Mouse (Mus musculus) MEL (cell line): ENCODE measurements around the gene Syn3. TPM values are rescaled to one million over a fixed set of nuclear protein-coding genes. Genes with fewer than 3 reads are reported as not detected.

ENCODE experiments used
- DNase-seq: peaks from one replicate; pipeline ENCODE4 v3.0.0; 2011; ENCODE audit warnings: low read depth, low spot score
- H3K27ac ChIP-seq: 2 replicates; pipeline ENCODE4 v1.5.1; 2012; ENCODE audit warnings: low read depth, mild to moderate bottlenecking, control low read depth, low read length, moderate library complexity; ENCODE audit not compliant: control insufficient read depth
- H3K27me3 ChIP-seq, 2 experiments: fragments of 150-350 bp in 1 of 2; sonication (generic) in 1 of 2; 2 replicates each; pipeline ENCODE4 v1.6.1; 2012; ENCODE audit warnings: low read length in 2 of 2, mild to moderate bottlenecking in 2 of 2, improper control_type of control experiment in 1 of 2, moderate library complexity in 1 of 2; ENCODE audit not compliant: insufficient read depth in 2 of 2, control insufficient read depth in 1 of 2
- H3K36me3 ChIP-seq, 2 experiments: 2 replicates each; pipeline ENCODE4 v1.6.1; 2012 to 2014; ENCODE audit warnings: low read length in 2 of 2, improper control_type of control experiment in 1 of 2, inconsistent platforms in 1 of 2, mild to moderate bottlenecking in 1 of 2; ENCODE audit not compliant: insufficient read depth in 2 of 2, control insufficient read depth in 1 of 2
- H3K4me1 ChIP-seq, 2 experiments: fragments of 150-350 bp in 1 of 2; sonication (generic) in 1 of 2; 2 replicates each; pipeline ENCODE4 v1.6.1; 2012; ENCODE audit warnings: low read length in 2 of 2, improper control_type of control experiment in 1 of 2, mild to moderate bottlenecking in 1 of 2; ENCODE audit not compliant: insufficient read depth in 2 of 2, control insufficient read depth in 1 of 2
- H3K4me3 ChIP-seq, 2 experiments: fragments of 150-350 bp in 1 of 2; sonication (generic) in 1 of 2; 2 replicates each; pipeline ENCODE4 v1.5.1; 2012; ENCODE audit warnings: low read depth in 2 of 2, low read length in 2 of 2, mild to moderate bottlenecking in 2 of 2, moderate library complexity in 2 of 2, control low read depth in 1 of 2, improper control_type of control experiment in 1 of 2; ENCODE audit not compliant: control insufficient read depth in 1 of 2, insufficient read depth in 1 of 2
- H3K79me2 ChIP-seq: 2 replicates; pipeline ENCODE4 v1.6.1; 2012; ENCODE audit warnings: mild to moderate bottlenecking, low read length, moderate library complexity; ENCODE audit not compliant: control insufficient read depth, poor library complexity, insufficient read depth
- H3K9ac ChIP-seq: 2 replicates; pipeline ENCODE4 v1.6.1; 2012; ENCODE audit warnings: low read depth, mild to moderate bottlenecking, control low read depth, low read length, moderate library complexity; ENCODE audit not compliant: control insufficient read depth, poor library complexity, severe bottlenecking
- H3K9me3 ChIP-seq: fragments of 150-350 bp; sonication (generic); replicated peaks from 2 replicates; pipeline ENCODE4 v1.6.1; 2012; ENCODE audit warnings: mild to moderate bottlenecking, low read length, improper control_type of control experiment, moderate library complexity; ENCODE audit not compliant: insufficient read depth
- CHD1 ChIP-seq: IDR thresholded peaks from 2 replicates; pipeline ENCODE4 v1.6.1; 2012; ENCODE audit warnings: low read depth, mild to moderate bottlenecking, inconsistent platforms, low read length, improper control_type of control experiment
- CHD2 ChIP-seq: IDR thresholded peaks from 2 replicates; pipeline ENCODE4 v1.6.1; 2011; ENCODE audit warnings: low read length, improper control_type of control experiment
- E2F4 ChIP-seq: IDR thresholded peaks from 2 replicates; pipeline ENCODE4 v1.6.1; 2011; ENCODE audit warnings: low read depth, low read length, improper control_type of control experiment, borderline replicate concordance
- ELF1 ChIP-seq: IDR thresholded peaks from 2 replicates; pipeline ENCODE4 v1.6.1; 2014; ENCODE audit warnings: low read depth, mild to moderate bottlenecking, inconsistent platforms, low read length, improper control_type of control experiment, moderate library complexity
- HCFC1 ChIP-seq: IDR thresholded peaks from 2 replicates; pipeline ENCODE4 v1.6.1; 2012; ENCODE audit warnings: low read depth, mild to moderate bottlenecking, inconsistent platforms, low read length, improper control_type of control experiment, moderate library complexity
- KAT2A ChIP-seq: conservative IDR thresholded peaks from 2 replicates; pipeline ENCODE4 v1.6.1; 2012; ENCODE audit warnings: low read depth, low read length, improper control_type of control experiment, inconsistent platforms
- MAFK ChIP-seq: IDR thresholded peaks from 2 replicates; pipeline ENCODE4 v1.6.1; 2011; ENCODE audit warnings: low read depth, mild to moderate bottlenecking, low read length, improper control_type of control experiment, borderline replicate concordance
- MAX ChIP-seq: IDR thresholded peaks from 2 replicates; pipeline ENCODE4 v1.6.1; 2011; ENCODE audit warnings: low read length, improper control_type of control experiment
- NRF1 ChIP-seq: IDR thresholded peaks from 2 replicates; pipeline ENCODE4 v1.6.1; 2014; ENCODE audit warnings: low read depth, mild to moderate bottlenecking, inconsistent platforms, low read length, improper control_type of control experiment, moderate library complexity; ENCODE audit not compliant: poor library complexity, insufficient read depth, severe bottlenecking
- POLR2AphosphoS2 ChIP-seq: IDR thresholded peaks from 2 replicates; pipeline ENCODE4 v1.6.1; 2011; ENCODE audit warnings: low read length, improper control_type of control experiment
- POLR2AphosphoS5 ChIP-seq: IDR thresholded peaks from 2 replicates; pipeline ENCODE4 v1.6.1; 2012; ENCODE audit warnings: low read depth, borderline replicate concordance, mild to moderate bottlenecking, inconsistent platforms, low read length, moderate library complexity, mixed read lengths
- RCOR1 ChIP-seq: IDR thresholded peaks from 2 replicates; pipeline ENCODE4 v1.6.1; 2012; ENCODE audit warnings: low read depth, mild to moderate bottlenecking, inconsistent platforms, low read length, improper control_type of control experiment
- TCF12 ChIP-seq: IDR thresholded peaks from 2 replicates; pipeline ENCODE4 v1.6.1; 2014; ENCODE audit warnings: low read depth, mild to moderate bottlenecking, inconsistent platforms, low read length, improper control_type of control experiment, moderate library complexity
- ZKSCAN1 ChIP-seq: IDR thresholded peaks from 2 replicates; pipeline ENCODE4 v1.6.1; 2012; ENCODE audit warnings: low read depth, mild to moderate bottlenecking, inconsistent platforms, low read length, improper control_type of control experiment, moderate library complexity
- ZMIZ1 ChIP-seq: IDR thresholded peaks from 2 replicates; pipeline ENCODE4 v1.6.1; 2012; ENCODE audit warnings: low read depth, mild to moderate bottlenecking, inconsistent platforms, low read length, improper control_type of control experiment, moderate library complexity
- polyA plus RNA-seq, 2 experiments: library from polyadenylated mRNA; stranded (reverse) in 1 of 2; unstranded in 1 of 2; fragments of >175 nt in 1 of 2; fragments of >200 nt in 1 of 2; gene quantifications; 2 replicates each; pipeline versions ENCODE4 v1.2.1 to v1.2.4; 2012; ENCODE audit warnings: low replicate concordance in 2 of 2, low read depth in 1 of 2; ENCODE audit not compliant: insufficient read length in 2 of 2, insufficient read depth in 1 of 2, missing spikeins in 1 of 2
- total RNA-seq: library from RNA; depleted of rRNA; stranded (reverse); fragments of 300-350 nt; gene quantifications from 2 replicates; pipeline ENCODE4 v1.2.3, GENCODE M21; 2012

The Syn3 gene
- total and polyA plus RNA-seq, 3 experiments = 0.06 TPM; not detected in 2

DNA sequence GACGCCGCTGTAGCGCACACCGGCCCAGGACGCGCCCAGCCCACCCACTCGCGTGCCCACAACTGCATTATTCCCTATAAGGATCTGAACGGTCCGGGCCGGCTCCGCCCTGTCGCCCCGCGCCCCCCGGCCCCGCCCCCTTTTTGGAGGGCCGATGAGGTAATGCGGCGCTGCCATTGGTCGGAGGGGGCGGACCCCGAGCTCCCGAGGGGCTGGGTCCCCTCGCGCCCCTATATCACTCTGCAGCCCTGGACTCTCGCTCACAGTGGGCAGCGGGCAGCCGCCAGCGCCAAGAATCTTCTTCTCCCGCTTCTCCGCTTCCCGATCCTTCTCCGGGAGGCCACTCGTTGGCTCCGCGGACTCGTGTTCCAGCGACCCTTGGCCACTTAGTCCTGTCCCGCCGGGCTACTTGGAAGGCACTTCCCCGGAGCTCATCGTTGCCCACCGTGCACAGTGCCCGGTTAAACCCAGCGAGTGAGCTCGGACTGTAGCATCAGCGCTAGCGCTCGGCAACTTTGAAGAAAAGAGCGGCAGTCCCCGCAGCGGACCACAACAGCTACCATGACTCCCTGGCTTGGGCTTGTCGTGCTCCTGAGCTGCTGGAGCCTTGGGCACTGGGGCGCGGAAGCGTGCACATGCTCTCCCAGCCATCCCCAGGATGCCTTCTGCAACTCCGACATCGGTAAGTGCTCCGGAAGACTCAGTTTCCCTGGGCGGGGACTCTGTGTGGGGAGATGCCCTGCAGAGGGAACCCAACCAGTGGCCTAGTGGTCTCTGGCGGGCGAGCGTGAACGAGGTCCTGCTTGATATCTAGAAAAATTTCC is 198.2 kb downstream of the Syn3 start, which contains the start of gene Timp3:
Gene Timp3, plus strand, starts transcription at position 80 of the 824 bp plus-strand sequence.
- Histone ChIP-seq H3K36me3 (no peaks in the 10 kb centered on the region), H3K4me3 (no peak within 1 kb of the TSS), H3K4me1 (no peaks in the 10 kb centered on the region), H3K79me2 (no peaks in the 10 kb centered on the region), H3K27me3 (no peaks in the 10 kb centered on the region), H3K9ac (no peak within 1 kb of the TSS), H3K9me3 (no peaks in the 10 kb centered on the region), H3K27ac (no peak within 1 kb of the TSS)
- no peak for TF ChIP-seq HCFC1
- no peak for DNase-seq

DNA sequence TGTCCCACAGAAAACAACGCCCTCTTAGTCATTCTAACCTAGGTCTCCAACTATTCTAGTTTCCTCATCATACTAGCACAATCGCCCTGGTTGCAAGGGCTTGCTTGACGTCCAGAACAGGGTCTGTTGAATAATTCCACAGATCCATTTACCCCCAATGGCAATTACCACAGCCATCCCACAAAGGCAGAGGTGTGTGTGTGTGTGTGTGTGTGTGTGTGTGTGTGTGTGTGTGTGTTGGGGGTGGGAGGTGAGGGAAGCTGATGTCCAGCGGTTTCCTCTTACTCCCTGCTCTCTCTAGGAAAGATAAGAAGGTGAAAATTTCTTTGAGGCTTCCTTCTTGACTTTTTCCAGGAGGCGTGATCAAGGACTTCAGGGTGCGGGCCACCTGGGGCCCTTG is 198.9 kb downstream of the Syn3 start:
- Histone ChIP-seq H3K79me2 (no peaks in the 10 kb centered on the region), H3K4me3 (no peak overlapping the region), H3K9me3 (no peaks in the 10 kb centered on the region), H3K36me3 (no peaks in the 10 kb centered on the region), H3K27me3 (no peaks in the 10 kb centered on the region), H3K9ac (no peak overlapping the region), H3K27ac (no peak overlapping the region), H3K4me1 (no peaks in the 10 kb centered on the region)
- no peak for TF ChIP-seq POLR2AphosphoS2
- no peak for TF ChIP-seq TCF12
- no peak for TF ChIP-seq NRF1
- no peak for TF ChIP-seq MAX
- TF ChIP-seq HCFC1 = no peak
- no peak for TF ChIP-seq KAT2A
- no peak for TF ChIP-seq ZKSCAN1
- no peak for DNase-seq

DNA sequence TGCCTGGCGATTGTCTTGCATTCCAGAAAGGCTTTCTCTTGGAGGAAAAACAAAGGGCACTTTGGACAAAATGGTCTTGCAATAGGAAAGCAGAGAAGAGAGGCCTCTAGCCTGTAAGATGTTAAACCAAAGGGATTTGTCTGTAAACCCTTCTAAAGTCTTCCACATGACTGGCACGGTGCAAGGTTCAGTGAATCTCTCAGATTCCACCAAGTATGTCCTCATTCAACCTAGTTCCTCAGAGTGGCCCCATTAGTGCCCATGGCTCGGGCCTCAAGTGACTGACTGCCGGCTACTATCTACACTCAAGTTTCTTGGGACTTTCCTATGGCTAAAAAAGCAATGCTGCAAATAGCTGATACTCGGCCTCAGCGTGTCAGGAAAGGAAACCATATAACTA is 200.4 kb downstream of the Syn3 start:
- H3K27ac ChIP-seq = no peak overlapping the region
- no peaks in the 10 kb centered on the region for H3K79me2 ChIP-seq
- no peaks in the 10 kb centered on the region for H3K27me3 ChIP-seq
- no peaks in the 10 kb centered on the region for H3K36me3 ChIP-seq
- no peak for TF ChIP-seq RCOR1
- no peak for TF ChIP-seq POLR2AphosphoS5
- no peak for TF ChIP-seq MAFK
- TF ChIP-seq ZMIZ1 = no peak
- no peak for TF ChIP-seq ELF1
- TF ChIP-seq HCFC1 = no peak
- no peak for TF ChIP-seq E2F4
- no peak for TF ChIP-seq KAT2A
- TF ChIP-seq CHD1 = no peak
- TF ChIP-seq TCF12 = no peak
- no peak for TF ChIP-seq CHD2
- H3K9ac ChIP-seq = no peak overlapping the region
- DNase-seq = no peak
- H3K4me3 ChIP-seq = no peak overlapping the region
- no peaks in the 10 kb centered on the region for H3K4me1 ChIP-seq
- no peaks in the 10 kb centered on the region for H3K9me3 ChIP-seq
